Mouse (Mus musculus): ENCODE measurements around the gene Fsip1. TPM values are rescaled to one million over a fixed set of nuclear protein-coding genes. Genes with fewer than 3 reads are reported as not detected.

Fsip1 gene
- total RNA-seq, 2 experiments from 2014 or later: not detected

DNA sequence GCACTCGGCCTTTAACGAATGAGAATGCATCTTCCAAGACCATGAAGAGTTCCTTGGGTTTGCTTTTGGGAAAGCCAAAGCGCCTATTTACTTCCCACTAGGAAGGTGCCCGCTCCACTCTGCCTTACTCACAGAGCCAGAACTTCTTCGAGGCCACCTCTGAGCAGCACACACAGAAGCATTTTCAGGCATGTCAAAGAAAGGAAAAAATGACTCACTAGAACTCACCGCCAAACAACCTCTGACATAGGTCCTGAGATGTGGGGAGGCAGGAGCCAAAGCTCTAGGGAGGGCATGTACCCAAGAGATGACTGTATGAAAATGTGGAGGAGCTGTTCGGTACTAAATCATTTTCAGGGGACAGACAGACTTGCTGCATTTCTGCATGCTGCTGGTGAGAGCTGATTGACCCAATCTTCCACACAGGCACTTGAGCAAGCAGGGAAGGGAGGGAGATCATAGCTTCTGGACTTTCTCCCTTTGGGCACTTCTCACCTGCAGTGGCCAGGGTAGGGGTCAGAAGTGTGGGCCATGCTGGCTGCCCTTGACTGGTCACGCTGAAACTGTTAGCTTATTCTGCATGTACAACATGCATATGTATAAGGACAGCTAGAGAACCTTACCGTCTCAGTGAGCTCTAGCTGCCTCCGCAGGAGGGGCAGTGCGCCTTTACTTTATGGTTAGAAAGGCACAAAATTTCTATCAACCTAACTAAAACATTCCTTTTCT, 131.4 kb downstream of the Fsip1 start:
- H3K27ac ChIP-seq: no peak overlapping the region
- H3K4me3 ChIP-seq: no peak overlapping the region
- no peak for TF ChIP-seq CTCF (IDR thresholded peaks at IDR 0.05)
- DNase-seq: no peak
- intact Hi-C loops (cut with DNase I): no loop called here

DNA sequence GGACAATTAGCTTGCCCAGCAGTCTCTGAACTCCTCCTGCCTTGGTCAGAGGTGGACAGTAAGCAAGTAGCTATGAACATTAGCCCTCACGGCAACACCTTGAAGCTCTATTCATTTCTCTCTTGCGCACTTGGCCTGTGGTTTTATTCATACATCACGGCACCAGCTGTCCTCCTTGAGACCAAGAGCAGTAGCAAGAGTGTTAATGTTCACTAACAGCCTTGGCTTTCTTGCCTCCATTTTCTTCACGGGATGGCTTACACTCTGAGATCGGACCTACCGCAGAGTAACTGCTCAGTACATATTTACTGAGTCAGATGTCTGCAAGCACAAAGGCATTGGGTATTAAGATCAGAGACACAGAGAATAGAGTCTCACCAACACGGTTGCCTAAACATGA, 132.3 kb downstream of the Fsip1 start:
- intact Hi-C loops (cut with DNase I): no loop called here
- no peak for TF ChIP-seq CTCF (IDR thresholded peaks at IDR 0.05)
- no peak for DNase-seq
- no peak overlapping the region for H3K4me3 ChIP-seq
- H3K27ac ChIP-seq: no peak overlapping the region

DNA sequence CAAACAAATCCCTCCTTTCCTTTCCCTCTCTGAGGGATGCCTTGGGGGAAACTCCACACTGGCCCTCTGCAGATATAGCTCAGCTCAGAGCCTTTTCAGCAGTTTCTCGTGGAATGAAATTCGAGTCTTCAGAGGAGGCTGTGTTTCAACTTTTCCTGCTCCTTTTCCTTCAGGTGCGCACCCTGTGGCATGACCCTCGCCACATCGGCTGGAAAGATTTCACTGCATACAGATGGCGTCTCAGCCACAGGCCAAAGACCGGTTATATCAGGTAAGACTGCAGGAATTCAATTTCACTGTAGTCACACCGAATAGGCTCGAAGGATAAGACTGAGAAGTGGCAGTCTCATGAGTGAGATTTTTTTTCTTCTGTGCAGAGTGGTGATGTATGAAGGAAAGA, 133.0 kb downstream of the Fsip1 start:
- no peak overlapping the region for H3K27ac ChIP-seq
- DNase-seq: no peak
- intact Hi-C loops (cut with DNase I): no loop called here
- TF ChIP-seq CTCF (IDR thresholded peaks at IDR 0.05): no peak
- H3K4me3 ChIP-seq: no peak overlapping the region

DNA sequence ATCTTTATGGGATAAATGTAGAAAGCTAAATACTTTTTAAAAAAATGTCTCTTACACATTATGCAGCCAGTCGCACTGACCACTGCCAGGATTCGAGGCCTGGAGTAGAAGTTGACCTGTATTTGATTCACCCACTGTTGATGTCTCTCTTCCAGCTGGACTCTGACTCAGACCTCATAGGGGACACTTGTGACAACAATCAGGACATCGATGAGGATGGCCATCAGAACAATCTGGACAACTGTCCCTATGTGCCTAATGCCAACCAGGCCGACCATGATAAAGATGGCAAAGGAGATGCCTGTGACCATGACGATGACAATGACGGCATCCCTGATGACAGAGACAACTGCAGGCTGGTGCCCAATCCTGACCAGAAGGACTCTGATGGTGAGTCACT, 134.5 kb downstream of the Fsip1 start:
- intact Hi-C loops (cut with DNase I): no loop called here
- TF ChIP-seq CTCF (IDR thresholded peaks at IDR 0.05): no peak
- Histone ChIP-seq H3K4me3 (no peak overlapping the region), H3K27ac (no peak overlapping the region)
- no peak for DNase-seq

DNA sequence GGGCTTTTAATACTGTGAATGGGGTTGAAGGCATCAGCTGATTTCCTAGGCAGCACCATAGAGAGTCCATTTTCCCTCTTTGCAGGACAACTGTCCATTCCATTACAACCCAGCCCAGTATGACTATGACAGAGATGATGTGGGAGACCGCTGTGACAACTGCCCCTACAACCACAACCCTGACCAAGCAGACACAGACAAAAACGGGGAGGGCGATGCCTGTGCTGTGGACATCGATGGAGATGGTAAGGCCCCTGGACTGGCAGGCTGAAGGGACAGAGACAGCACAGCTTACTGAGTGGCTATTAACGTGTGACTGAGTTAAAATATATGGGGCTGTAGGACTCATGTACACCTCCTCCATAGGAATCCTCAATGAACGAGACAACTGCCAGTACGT, 136.0 kb downstream of the Fsip1 start:
- intact Hi-C loops (cut with DNase I): no loop called here
- no peak for TF ChIP-seq CTCF (IDR thresholded peaks at IDR 0.05)
- Histone ChIP-seq H3K27ac (no peak overlapping the region), H3K4me3 (no peak overlapping the region)
- no peak for DNase-seq

DNA sequence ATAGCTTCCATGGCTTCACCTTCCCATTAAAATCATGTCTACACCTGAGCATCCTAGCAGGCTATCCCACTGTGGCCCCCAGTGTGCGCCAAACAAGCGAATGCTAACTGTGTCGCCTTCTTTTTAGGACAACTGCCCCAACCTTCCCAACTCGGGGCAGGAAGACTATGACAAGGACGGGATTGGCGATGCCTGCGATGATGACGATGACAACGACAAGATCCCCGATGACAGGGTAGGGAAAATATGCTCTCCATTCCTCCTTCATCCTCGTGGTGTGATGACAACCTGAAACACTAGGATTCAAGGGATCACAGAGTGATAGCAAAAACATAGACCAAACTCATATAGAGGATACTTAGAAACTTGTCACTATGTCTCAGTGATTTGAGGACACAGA, 136.7 kb downstream of the Fsip1 start:
- intact Hi-C loops (cut with DNase I): no loop called here

DNA sequence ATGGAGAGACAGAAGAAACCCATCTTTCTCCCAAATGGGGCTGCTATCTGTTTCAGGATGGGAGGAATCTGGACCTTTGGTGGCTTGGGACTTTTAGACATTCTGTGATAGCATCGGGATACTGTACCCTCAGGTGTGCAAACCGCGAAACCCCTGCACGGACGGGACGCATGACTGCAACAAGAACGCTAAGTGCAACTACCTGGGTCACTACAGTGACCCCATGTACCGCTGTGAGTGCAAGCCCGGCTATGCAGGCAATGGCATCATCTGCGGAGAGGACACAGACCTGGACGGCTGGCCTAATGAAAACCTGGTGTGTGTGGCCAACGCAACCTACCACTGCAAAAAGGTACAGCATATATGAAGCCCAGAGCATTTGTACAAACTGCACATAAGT, 137.1 kb downstream of the Fsip1 start:
- no peak for DNase-seq
- intact Hi-C loops (cut with DNase I): no loop called here
- Histone ChIP-seq H3K4me3 (no peak overlapping the region), H3K27ac (no peak overlapping the region)
- TF ChIP-seq CTCF (IDR thresholded peaks at IDR 0.05): no peak

More for the DNA sequence above, 136.7 kb downstream of the Fsip1 start:
- no peak for DNase-seq
- H3K27ac ChIP-seq: no peak overlapping the region
- H3K4me3 ChIP-seq: no peak overlapping the region
- no peak for TF ChIP-seq CTCF (IDR thresholded peaks at IDR 0.05)

DNA sequence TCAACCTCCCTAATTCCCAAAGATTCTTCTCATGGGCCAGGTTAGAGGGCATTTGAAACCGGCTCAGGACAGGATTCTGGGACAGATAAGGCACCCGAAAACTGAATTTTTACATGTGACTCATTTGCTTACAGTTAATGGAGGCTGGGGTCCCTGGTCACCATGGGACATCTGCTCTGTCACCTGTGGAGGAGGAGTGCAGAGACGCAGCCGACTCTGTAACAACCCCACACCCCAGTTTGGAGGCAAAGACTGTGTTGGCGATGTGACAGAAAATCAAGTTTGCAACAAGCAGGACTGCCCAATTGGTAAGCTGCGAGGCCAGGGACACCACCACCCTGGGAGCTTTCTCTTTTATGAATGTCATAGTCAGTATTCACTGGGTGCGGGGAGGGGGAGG, 138.3 kb downstream of the Fsip1 start:
- intact Hi-C loops (cut with DNase I): no loop called here
- TF ChIP-seq CTCF (IDR thresholded peaks at IDR 0.05): no peak
- no peak for DNase-seq
- H3K27ac ChIP-seq: no peak overlapping the region
- H3K4me3 ChIP-seq: no peak overlapping the region

DNA sequence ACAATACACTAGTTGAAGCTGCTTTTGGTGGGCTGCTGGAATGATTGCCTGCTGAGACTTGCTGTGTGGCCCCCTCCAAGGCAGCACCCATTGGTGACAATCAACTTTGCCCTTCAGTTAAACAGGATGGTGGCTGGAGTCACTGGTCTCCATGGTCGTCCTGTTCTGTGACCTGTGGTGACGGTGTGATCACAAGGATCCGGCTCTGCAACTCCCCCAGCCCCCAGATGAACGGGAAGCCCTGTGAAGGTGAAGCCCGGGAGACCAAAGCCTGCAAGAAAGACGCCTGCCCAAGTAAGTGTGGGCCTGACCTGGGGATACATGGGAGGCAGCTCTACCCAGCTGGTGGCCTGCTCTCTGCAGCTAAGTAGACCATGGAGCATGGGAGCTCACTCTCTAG, 138.7 kb downstream of the Fsip1 start:
- H3K4me3 ChIP-seq: no peak overlapping the region
- no peak for TF ChIP-seq CTCF (IDR thresholded peaks at IDR 0.05)
- no peak overlapping the region for H3K27ac ChIP-seq
- no peak for DNase-seq
- intact Hi-C loops (cut with DNase I): no loop called here

DNA sequence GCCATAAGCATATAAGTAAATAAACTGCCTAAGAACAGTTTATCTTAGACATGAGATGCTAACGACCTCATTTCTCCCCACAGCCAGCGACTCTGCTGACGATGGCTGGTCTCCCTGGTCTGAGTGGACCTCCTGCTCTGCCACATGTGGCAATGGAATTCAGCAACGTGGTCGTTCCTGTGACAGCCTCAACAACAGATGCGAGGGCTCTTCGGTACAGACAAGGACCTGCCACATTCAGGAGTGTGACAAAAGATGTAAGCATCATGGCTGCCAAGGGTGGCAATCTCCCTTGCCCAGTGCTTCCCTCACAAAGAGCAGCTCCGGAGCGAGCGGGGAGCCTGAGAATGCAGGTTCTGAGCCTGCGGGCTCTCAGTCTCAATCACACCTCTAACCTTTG, 139.4 kb downstream of the Fsip1 start:
- H3K4me3 ChIP-seq: no peak overlapping the region
- no peak for DNase-seq
- no peak for TF ChIP-seq CTCF (IDR thresholded peaks at IDR 0.05)
- no peak overlapping the region for H3K27ac ChIP-seq
- intact Hi-C loops (cut with DNase I): no loop called here

DNA sequence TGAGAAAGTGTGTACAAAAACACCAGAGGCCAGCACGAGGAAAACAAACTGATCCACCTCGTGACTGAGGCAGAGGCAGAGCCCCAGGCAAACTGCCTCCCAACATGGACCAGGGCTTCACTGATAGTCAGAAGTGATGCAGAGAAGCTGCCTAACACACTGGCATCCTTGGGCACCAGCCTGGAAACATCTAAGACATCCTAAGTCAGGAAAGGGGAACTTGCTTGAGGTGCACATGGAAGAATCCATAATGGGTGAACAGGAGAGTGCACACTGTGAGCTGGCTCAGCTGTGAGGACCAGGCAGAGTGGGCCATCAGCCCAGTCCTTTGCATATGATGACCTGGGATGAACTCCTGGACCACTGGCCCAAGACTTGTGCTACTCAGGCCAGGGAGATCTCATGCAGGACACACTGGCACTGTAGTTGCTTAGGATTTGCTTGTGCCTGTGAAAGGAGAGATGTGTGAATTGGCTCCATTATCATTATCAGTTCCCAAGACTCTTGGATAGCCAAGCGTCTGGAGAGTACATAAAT, 139.9 kb downstream of the Fsip1 start:
- intact Hi-C loops (cut with DNase I): no loop called here
- Histone ChIP-seq H3K4me3 (no peak overlapping the region), H3K27ac (no peak overlapping the region)
- no peak for TF ChIP-seq CTCF (IDR thresholded peaks at IDR 0.05)
- DNase-seq: no peak

DNA sequence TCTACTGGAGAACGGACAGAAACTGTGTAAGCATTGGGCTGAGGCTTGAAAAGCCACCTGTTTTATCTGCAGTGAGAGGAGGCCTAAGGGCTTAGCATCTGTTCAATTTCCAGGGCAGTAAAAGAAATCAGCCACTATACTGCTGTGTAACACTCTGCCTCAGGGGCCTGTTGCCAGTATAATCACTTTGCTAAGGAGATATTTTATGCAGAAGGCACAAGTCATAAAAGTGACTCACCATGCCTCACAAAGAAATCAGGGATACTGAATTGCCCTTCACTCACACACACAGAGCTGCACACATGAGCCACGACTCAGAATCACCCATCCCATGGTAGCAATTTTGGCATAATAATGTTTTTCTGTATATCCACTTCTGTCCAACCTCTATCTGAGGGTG, 140.6 kb downstream of the Fsip1 start:
- Histone ChIP-seq H3K4me3 (peak overlapping the region; percentile 78; the same call in 1 of the 2 replicates), H3K27ac (no peak overlapping the region)
- no peak for TF ChIP-seq CTCF (IDR thresholded peaks at IDR 0.05)
- no peak for DNase-seq
- intact Hi-C loops (cut with DNase I): no loop called here

DNA sequence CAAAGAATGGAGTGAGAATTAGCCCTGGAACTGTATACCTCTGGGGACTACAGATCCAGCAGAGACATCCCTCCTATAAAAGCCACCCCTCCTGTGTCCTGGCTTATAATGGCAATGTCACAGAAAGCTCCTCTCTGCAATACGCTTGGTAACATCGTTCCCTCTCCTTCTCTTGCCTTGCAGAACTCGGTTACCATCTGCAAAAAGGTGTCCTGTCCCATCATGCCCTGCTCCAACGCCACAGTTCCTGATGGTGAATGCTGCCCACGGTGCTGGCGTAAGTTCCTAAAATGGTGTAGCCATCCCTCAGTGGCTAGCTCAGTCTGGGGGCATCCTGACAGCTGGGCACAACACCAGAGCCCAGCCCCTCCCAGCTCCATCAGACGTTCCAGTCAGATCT, 141.1 kb downstream of the Fsip1 start:
- no peak for TF ChIP-seq CTCF (IDR thresholded peaks at IDR 0.05)
- intact Hi-C loops (cut with DNase I): no loop called here
- peak overlapping the region; percentile 78 for H3K4me3 ChIP-seq
- no peak overlapping the region for H3K27ac ChIP-seq
- no peak for DNase-seq

DNA sequence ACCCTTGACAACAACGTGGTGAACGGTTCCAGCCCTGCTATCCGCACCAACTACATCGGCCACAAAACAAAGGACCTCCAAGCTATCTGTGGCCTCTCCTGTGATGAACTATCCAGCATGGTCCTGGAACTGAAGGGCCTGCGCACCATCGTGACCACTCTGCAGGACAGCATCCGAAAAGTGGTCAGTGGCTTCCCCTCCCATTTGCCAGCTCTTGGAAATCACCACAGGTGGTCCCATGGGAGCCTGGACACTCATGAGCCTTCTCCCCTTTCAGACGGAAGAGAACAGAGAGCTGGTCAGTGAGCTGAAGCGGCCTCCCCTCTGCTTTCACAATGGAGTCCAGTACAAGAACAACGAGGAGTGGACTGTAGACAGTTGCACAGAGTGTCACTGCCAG, 142.1 kb downstream of the Fsip1 start:
- no peak for DNase-seq
- Histone ChIP-seq H3K27ac (no peak overlapping the region), H3K4me3 (peak overlapping the region; percentile 78)
- intact Hi-C loops (cut with DNase I): no loop called here
- no peak for TF ChIP-seq CTCF (IDR thresholded peaks at IDR 0.05)
